Mouse (Mus musculus): Measurements from ENCODE around the gene Crhr1. TPM values are rescaled to one million over a fixed set of nuclear protein-coding genes. Genes with fewer than 3 reads are reported as not detected.

Crhr1 gene
- polyA plus RNA-seq, 1 experiment from 2014 or later: 0.05 TPM

- no peak overlapping the region for H3K27ac ChIP-seq
- ATAC-seq (replicated peaks; ENCODE audit: low FRiP score, low read depth): no peak
- no peak for TF ChIP-seq CTCF (IDR thresholded peaks at IDR 0.05; ENCODE audit: low read depth)
- DNase-seq (ENCODE audit: low spot score): no peak
- H3K36me3 ChIP-seq (ENCODE audit: insufficient read depth, low read length): no peaks in the 10 kb centered on the region
- H3K9ac ChIP-seq (ENCODE audit: low read depth, low read length): no peak overlapping the region
- H3K4me3 ChIP-seq (replicated peaks; ENCODE audit: low read depth, low read length): no peak overlapping the region
- no peaks in the 10 kb centered on the region for H3K9me3 ChIP-seq (replicated peaks; ENCODE audit: low read length)
- no peaks in the 10 kb centered on the region for H3K27me3 ChIP-seq (ENCODE audit: insufficient read depth, low read length)
- no peaks in the 10 kb centered on the region for H3K4me1 ChIP-seq (replicated peaks; ENCODE audit: insufficient read depth, low read length)
- no peak overlapping the region for H3K4me2 ChIP-seq (ENCODE audit: low read length)
- WGBS: 69% methylated on average over 6 of the region's 6 CpGs
These were observed 19.0 kb upstream of the Crhr1 start for GRCm38 (mm10) chr11:104113699-104114098.

DNA sequence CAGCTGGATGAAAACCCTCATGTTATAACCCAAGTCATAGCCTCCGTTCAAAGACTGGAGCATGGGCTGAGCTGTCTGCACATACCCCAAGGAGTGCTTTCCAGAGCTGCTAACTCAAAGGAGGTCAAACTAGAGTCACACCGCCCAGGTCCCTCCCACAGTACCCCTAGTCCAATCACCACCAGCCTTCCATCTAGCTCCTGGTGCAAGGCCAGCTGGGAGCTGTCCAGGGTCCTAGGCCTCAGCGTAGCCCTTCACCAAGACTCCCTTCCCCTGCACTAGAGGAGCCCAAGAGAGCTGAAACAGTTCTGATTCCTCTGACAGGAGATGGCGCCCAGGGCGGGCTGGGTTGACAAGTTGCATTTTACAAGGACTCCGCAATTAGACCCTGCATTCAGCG lies 18.0 kb upstream of the Crhr1 start:
- no peaks in the 10 kb centered on the region for H3K4me1 ChIP-seq (replicated peaks; ENCODE audit: insufficient read depth, low read length)
- under 1% methylated on average over 7 of the region's 7 CpGs for WGBS
- TF ChIP-seq CTCF (IDR thresholded peaks at IDR 0.05; ENCODE audit: low read depth): peak; percentile 45
- no peak overlapping the region for H3K9ac ChIP-seq (ENCODE audit: low read depth, low read length)
- DNase-seq (ENCODE audit: low spot score) (peak; percentile 96), ATAC-seq (replicated peaks; ENCODE audit: low FRiP score, low read depth) (peak; percentile 91)
- no peak overlapping the region for H3K27ac ChIP-seq
- no peaks in the 10 kb centered on the region for H3K9me3 ChIP-seq (replicated peaks; ENCODE audit: low read length)
- no peaks in the 10 kb centered on the region for H3K36me3 ChIP-seq (ENCODE audit: insufficient read depth, low read length)
- H3K4me2 ChIP-seq (ENCODE audit: low read length): no peak overlapping the region
- H3K27me3 ChIP-seq (ENCODE audit: insufficient read depth, low read length): no peaks in the 10 kb centered on the region
- no peak overlapping the region for H3K4me3 ChIP-seq (replicated peaks; ENCODE audit: low read depth, low read length)

- Histone ChIP-seq H3K9ac (ENCODE audit: low read depth, low read length) (no peak overlapping the region), H3K36me3 (ENCODE audit: insufficient read depth, low read length) (no peaks in the 10 kb centered on the region), H3K27me3 (ENCODE audit: insufficient read depth, low read length) (no peaks in the 10 kb centered on the region), H3K4me2 (ENCODE audit: low read length) (no peak overlapping the region), H3K9me3 (replicated peaks; ENCODE audit: low read length) (no peaks in the 10 kb centered on the region), H3K4me3 (replicated peaks; ENCODE audit: low read depth, low read length) (no peak overlapping the region), H3K4me1 (replicated peaks; ENCODE audit: insufficient read depth, low read length) (no peaks in the 10 kb centered on the region), H3K27ac (no peak overlapping the region)
- 57% methylated on average over 4 of the region's 4 CpGs for WGBS
- DNase-seq (ENCODE audit: low spot score) (no peak), ATAC-seq (replicated peaks; ENCODE audit: low FRiP score, low read depth) (no peak)
- no peak for TF ChIP-seq CTCF (IDR thresholded peaks at IDR 0.05; ENCODE audit: low read depth)
These were observed 14.3 kb upstream of the Crhr1 start for GRCm38 (mm10) chr11:104118356-104118755.

GRCm38 (mm10) chr11:104122966-104123365 lies 9.7 kb upstream of the Crhr1 start:
- WGBS: 70% methylated on average over 7 of the region's 7 CpGs
- Histone ChIP-seq H3K9me3 (replicated peaks; ENCODE audit: low read length) (no peaks in the 10 kb centered on the region), H3K36me3 (ENCODE audit: insufficient read depth, low read length) (no peaks in the 10 kb centered on the region), H3K4me1 (replicated peaks; ENCODE audit: insufficient read depth, low read length) (no peaks in the 10 kb centered on the region), H3K4me3 (replicated peaks; ENCODE audit: low read depth, low read length) (no peak overlapping the region), H3K27ac (no peak overlapping the region), H3K9ac (ENCODE audit: low read depth, low read length) (no peak overlapping the region), H3K4me2 (ENCODE audit: low read length) (no peak overlapping the region), H3K27me3 (ENCODE audit: insufficient read depth, low read length) (no peaks in the 10 kb centered on the region)
- DNase-seq (ENCODE audit: low spot score) (no peak), ATAC-seq (replicated peaks; ENCODE audit: low FRiP score, low read depth) (no peak)
- no peak for TF ChIP-seq CTCF (IDR thresholded peaks at IDR 0.05; ENCODE audit: low read depth)

GRCm38 (mm10) chr11:104123479-104123878 lies 9.2 kb upstream of the Crhr1 start:
- TF ChIP-seq CTCF (IDR thresholded peaks at IDR 0.05; ENCODE audit: low read depth): no peak
- Histone ChIP-seq H3K36me3 (ENCODE audit: insufficient read depth, low read length) (no peaks in the 10 kb centered on the region), H3K4me1 (replicated peaks; ENCODE audit: insufficient read depth, low read length) (no peaks in the 10 kb centered on the region), H3K27me3 (ENCODE audit: insufficient read depth, low read length) (no peaks in the 10 kb centered on the region), H3K4me3 (replicated peaks; ENCODE audit: low read depth, low read length) (no peak overlapping the region), H3K9me3 (replicated peaks; ENCODE audit: low read length) (no peaks in the 10 kb centered on the region), H3K27ac (no peak overlapping the region), H3K4me2 (ENCODE audit: low read length) (no peak overlapping the region), H3K9ac (ENCODE audit: low read depth, low read length) (no peak overlapping the region)
- WGBS: 83% methylated on average over 10 of the region's 10 CpGs
- no peak for ATAC-seq (replicated peaks; ENCODE audit: low FRiP score, low read depth)
- no peak for DNase-seq (ENCODE audit: low spot score)

DNA sequence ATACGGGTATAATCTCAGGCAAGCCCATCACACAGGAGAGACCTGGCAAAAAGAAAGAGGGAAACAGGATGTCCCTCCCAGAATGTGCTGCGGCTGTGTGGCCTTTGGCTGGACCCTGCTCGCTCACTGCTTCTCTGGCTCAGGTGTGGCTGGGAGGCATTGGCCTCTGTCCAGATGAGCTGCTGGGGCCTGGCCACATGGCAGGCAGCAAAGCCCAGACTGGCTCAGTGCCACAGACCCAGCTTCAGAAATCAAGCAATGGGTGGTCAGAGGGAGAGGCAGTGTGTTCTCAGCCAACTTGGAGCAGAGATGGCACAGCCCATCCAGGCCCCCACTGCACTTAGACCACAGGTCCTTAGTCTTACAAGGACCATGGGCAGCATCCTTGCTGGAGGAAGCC lies 8.1 kb upstream of the Crhr1 start:
- WGBS: 72% methylated on average over 3 of the region's 3 CpGs
- Histone ChIP-seq H3K27me3 (ENCODE audit: insufficient read depth, low read length) (no peaks in the 10 kb centered on the region), H3K27ac (no peak overlapping the region)

DNA sequence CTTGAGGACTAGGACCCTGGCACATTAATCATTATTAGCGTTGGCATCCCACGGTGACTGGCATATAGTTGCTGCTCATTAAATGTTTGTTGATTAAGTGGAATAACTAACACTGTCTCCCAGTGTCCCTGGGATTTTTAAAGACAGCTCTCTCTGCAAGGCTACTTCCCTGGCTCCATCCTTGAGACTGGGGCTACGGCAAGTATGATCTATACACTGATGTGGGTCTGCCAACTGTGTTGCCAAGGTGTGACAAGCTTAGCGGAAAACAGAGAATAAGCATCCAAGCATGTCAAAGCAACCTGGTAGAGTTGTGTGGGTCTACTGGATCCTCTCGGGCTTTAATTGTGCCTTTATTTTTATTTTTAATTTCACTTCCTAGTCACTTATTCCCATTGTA lies 3.2 kb upstream of the Crhr1 start:
- Histone ChIP-seq H3K27me3 (ENCODE audit: insufficient read depth, low read length) (peaks cover 40% of the 10 kb centered on the region), H3K9me3 (replicated peaks; ENCODE audit: low read length) (no peaks in the 10 kb centered on the region), H3K36me3 (ENCODE audit: insufficient read depth, low read length) (no peaks in the 10 kb centered on the region), H3K4me3 (replicated peaks; ENCODE audit: low read depth, low read length) (no peak overlapping the region), H3K27ac (no peak overlapping the region), H3K4me2 (ENCODE audit: low read length) (no peak overlapping the region), H3K9ac (ENCODE audit: low read depth, low read length) (no peak overlapping the region), H3K4me1 (replicated peaks; ENCODE audit: insufficient read depth, low read length) (peaks cover 15% of the 10 kb centered on the region; the same call in 1 of the 2 replicates)
- DNase-seq (ENCODE audit: low spot score) (no peak), ATAC-seq (replicated peaks; ENCODE audit: low FRiP score, low read depth) (no peak)
- TF ChIP-seq CTCF (IDR thresholded peaks at IDR 0.05; ENCODE audit: low read depth): no peak
- WGBS: 65% methylated on average over 5 of the region's 5 CpGs

More for the DNA sequence above, 8.1 kb upstream of the Crhr1 start:
- H3K4me1 ChIP-seq (replicated peaks; ENCODE audit: insufficient read depth, low read length): no peaks in the 10 kb centered on the region
- H3K4me3 ChIP-seq (replicated peaks; ENCODE audit: low read depth, low read length): no peak overlapping the region
- no peak overlapping the region for H3K4me2 ChIP-seq (ENCODE audit: low read length)
- TF ChIP-seq CTCF (IDR thresholded peaks at IDR 0.05; ENCODE audit: low read depth): no peak
- DNase-seq (ENCODE audit: low spot score) (no peak), ATAC-seq (replicated peaks; ENCODE audit: low FRiP score, low read depth) (no peak)
- no peaks in the 10 kb centered on the region for H3K36me3 ChIP-seq (ENCODE audit: insufficient read depth, low read length)
- no peak overlapping the region for H3K9ac ChIP-seq (ENCODE audit: low read depth, low read length)
- no peaks in the 10 kb centered on the region for H3K9me3 ChIP-seq (replicated peaks; ENCODE audit: low read length)
